Mouse (Mus musculus) stomach, postnatal 0 days (tissue): Measurements from ENCODE around the gene Tmem106b.

Experiments used
- CTCF ChIP-seq: IDR thresholded peaks from 2 replicates; pipeline ENCODE4 v1.5.1; 2016; ENCODE audit warnings: antibody characterized with exemption, low read depth, mild to moderate bottlenecking, moderate library complexity
- EP300 ChIP-seq: optimal IDR thresholded peaks from 2 replicates; pipeline ENCODE3; 2016; ENCODE audit warnings: antibody characterized with exemption

DNA sequence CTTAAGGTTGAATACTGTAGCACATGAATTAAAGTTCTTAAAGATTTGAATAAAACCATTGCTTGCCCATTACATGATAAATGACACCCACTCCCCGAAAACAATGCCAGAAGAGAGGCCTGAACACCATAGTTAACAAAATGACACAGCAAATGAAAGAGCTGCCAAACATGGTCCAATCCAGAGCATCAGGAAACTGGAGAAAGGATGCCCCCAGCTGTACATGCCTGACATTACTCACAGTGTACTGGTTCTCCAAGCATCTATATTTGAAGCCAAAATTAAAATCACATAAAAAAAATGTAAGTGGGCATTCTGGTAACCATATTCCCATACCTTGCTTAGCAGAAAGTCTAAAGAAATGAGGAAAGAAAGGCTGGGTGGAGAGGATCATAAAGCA lies 38.6 kb upstream of the Tmem106b start:
- TF ChIP-seq CTCF, result peak; percentile 60
- TF ChIP-seq EP300, result no peak
